Mouse (Mus musculus) liver (tissue): ENCODE measurements around the gene Fscb.

ENCODE experiments used
- DNase-seq: peaks from one replicate; pipeline ENCODE4 v3.0.0-alpha.2; 2020; ENCODE audit warnings: mixed read lengths

Gene Fscb

GRCm38 (mm10) chr12:64474590-64474989 is at the start of gene Fscb:
TSS of gene Fscb (minus strand) at chr12:64474690.
- DNase-seq: no peak

- no peak for DNase-seq
Measured at GRCm38 (mm10) chr12:64516775-64517174, 42.3 kb upstream of the Fscb start.

GRCm38 (mm10) chr12:64513439-64513838 is 38.9 kb upstream of the Fscb start:
- no peak for DNase-seq

- DNase-seq: no peak
Measured at GRCm38 (mm10) chr12:64497706-64498105, 23.2 kb upstream of the Fscb start.

- no peak for DNase-seq
Measured at GRCm38 (mm10) chr12:64473615-64474014, 875 bp downstream of the Fscb start.

- DNase-seq: no peak
Measured at GRCm38 (mm10) chr12:64473136-64473535, 1.4 kb downstream of the Fscb start.

GRCm38 (mm10) chr12:64455228-64455627 is 19.3 kb downstream of the Fscb start:
- no peak for DNase-seq

GRCm38 (mm10) chr12:64449911-64450310 is 24.6 kb downstream of the Fscb start:
- DNase-seq: no peak

- no peak for DNase-seq
Measured at GRCm38 (mm10) chr12:64436675-64437074, 37.8 kb downstream of the Fscb start.
